Mouse (Mus musculus): ENCODE data around the gene Crocc. TPM values are rescaled to one million over a fixed set of nuclear protein-coding genes. Genes with fewer than 3 reads are reported as not detected.

Gene Crocc
- 3.5 TPM for polyA plus RNA-seq (2017; shearing (Covaris generic))

GRCm38 (mm10) chr4:141060426-141061301 is at the start of gene Crocc:
TSS of gene Crocc (minus strand) at chr4:141060550.

GRCm38 (mm10) chr4:141088033-141088432 is 27.7 kb upstream of the Crocc start, which contains the start of gene Spata21:
TSS of gene Spata21 (plus strand) at chr4:141088333.

GRCm38 (mm10) chr4:141077681-141078509 is 17.5 kb upstream of the Crocc start, which contains the start of gene Necap2:
TSS of gene Necap2 (minus strand) at chr4:141078357.

GRCm38 (mm10) chr4:141010118-141010517 is 50.2 kb downstream of the Crocc start, which contains the start of gene Mfap2:
TSS of gene Mfap2 (plus strand) at chr4:141010418.

GRCm38 (mm10) chr4:140986711-140987395 is 73.5 kb downstream of the Crocc start, which contains the start of gene Atp13a2:
TSS of gene Atp13a2 (plus strand) at chr4:140986873.

Other genes with a start within 250 kb of the Crocc start
- not detected for gene Padi3, start 249.9 kb downstream of the Crocc start, polyA plus RNA-seq (2017; shearing (Covaris generic))
- not detected for gene Padi1, start 214.8 kb downstream of the Crocc start, polyA plus RNA-seq (2017; shearing (Covaris generic))
- gene Padi2, start 154.2 kb downstream of the Crocc start, polyA plus RNA-seq (2017; shearing (Covaris generic)): 10.3 TPM
- gene Sdhb, start 99.3 kb downstream of the Crocc start, polyA plus RNA-seq (2017; shearing (Covaris generic)): 155 TPM
- 25.6 TPM for gene Atp13a2, start 73.7 kb downstream of the Crocc start, polyA plus RNA-seq (2017; shearing (Covaris generic))
- gene Mfap2, start 50.1 kb downstream of the Crocc start, polyA plus RNA-seq (2017; shearing (Covaris generic)): not detected
- 120 TPM for gene Necap2, start 17.8 kb upstream of the Crocc start, polyA plus RNA-seq (2017; shearing (Covaris generic))
- gene Spata21, start 27.8 kb upstream of the Crocc start, polyA plus RNA-seq (2017; shearing (Covaris generic)): 0.20 TPM
- gene Szrd1, start 79.2 kb upstream of the Crocc start, polyA plus RNA-seq (2017; shearing (Covaris generic)): 66.4 TPM
- 23.1 TPM for gene Fbxo42, start 87.4 kb upstream of the Crocc start, polyA plus RNA-seq (2017; shearing (Covaris generic))
- gene Rsg1, start 153.4 kb upstream of the Crocc start, polyA plus RNA-seq (2017; shearing (Covaris generic)): 2.1 TPM
- not detected for gene Arhgef19, start 178.9 kb upstream of the Crocc start, polyA plus RNA-seq (2017; shearing (Covaris generic))
- not detected for gene Epha2, start 240.7 kb upstream of the Crocc start, polyA plus RNA-seq (2017; shearing (Covaris generic))